Mouse (Mus musculus) left cerebral cortex, adult 2 months (tissue): ENCODE data around the gene Txndc8. TPM values are rescaled to one million over a fixed set of nuclear protein-coding genes. Genes with fewer than 3 reads are reported as not detected.

Source experiments
- DNase-seq, 2 experiments: peaks; one replicate each; pipeline ENCODE4 v3.0.0; 2021 to 2022; ENCODE audit warnings: low spot score in 2 of 2, mixed read lengths in 1 of 2; ENCODE audit errors: extremely low spot score in 1 of 2
- H3K27ac ChIP-seq: fragments of 200-600 bp; 2 replicates; pipeline ENCODE4 v1.8.1; 2022
- H3K4me3 ChIP-seq: fragments of 200-600 bp; 2 replicates; pipeline ENCODE4 v1.8.1; 2022
- CTCF ChIP-seq: fragments of 200-600 bp; IDR thresholded peaks from 2 replicates; pipeline ENCODE4 v1.8.1; 2022; ENCODE audit warnings: antibody characterized with exemption, mild to moderate bottlenecking, moderate library complexity
- intact Hi-C: fragments of 180-260 bp; cut with DNase I; formaldehyde crosslinking; loops from one replicate; pipeline ENCODE4 v1.15.1; 2025
- long read RNA-seq, 2 experiments: library from polyadenylated mRNA; stranded (forward); transcript quantifications; one replicate each; pipeline ENCODE4 v2.0.0; 2021; ENCODE audit warnings: borderline mapping rate in 2 of 2
- total RNA-seq, 2 experiments: library from RNA; stranded (reverse); gene quantifications; 2 replicates each; pipeline ENCODE4 v1.2.3; 2021

The Txndc8 gene
- not detected for total RNA-seq
- long read RNA-seq, experiment 1, result 0 reads
- long read RNA-seq, experiment 2, result 0 reads

GRCm38 (mm10) chr4:58009024-58009423 is at the start of gene Txndc8:
Txndc8 (minus strand) TSS chr4:58009124.
- intact Hi-C loops, result no loop called here
- TF ChIP-seq CTCF, result no peak
- Histone ChIP-seq H3K27ac (no peak within 1 kb of the TSS), H3K4me3 (no peak within 1 kb of the TSS)
- DNase-seq, result no peak

GRCm38 (mm10) chr4:58055653-58056052 is 46.7 kb upstream of the Txndc8 start:
- H3K4me3 ChIP-seq, result no peak overlapping the region
- TF ChIP-seq CTCF, result no peak
- no peak for DNase-seq
- H3K27ac ChIP-seq, result no peak overlapping the region
- intact Hi-C loops, result no loop called here

GRCm38 (mm10) chr4:58054441-58054840 is 45.5 kb upstream of the Txndc8 start:
- Histone ChIP-seq H3K4me3 (no peak overlapping the region), H3K27ac (no peak overlapping the region)
- DNase-seq, result no peak
- no peak for TF ChIP-seq CTCF
- intact Hi-C loops, result no loop called here

- intact Hi-C loops, result no loop called here
- H3K27ac ChIP-seq, result no peak overlapping the region
- TF ChIP-seq CTCF, result no peak
- no peak overlapping the region for H3K4me3 ChIP-seq
- DNase-seq, result no peak
These were observed 41.8 kb upstream of the Txndc8 start for GRCm38 (mm10) chr4:58050746-58051145.

- H3K27ac ChIP-seq, result no peak overlapping the region
- no peak for TF ChIP-seq CTCF
- no peak overlapping the region for H3K4me3 ChIP-seq
- intact Hi-C loops, result no loop called here
- no peak for DNase-seq
These were observed 41.4 kb upstream of the Txndc8 start for GRCm38 (mm10) chr4:58050276-58050675.

- H3K4me3 ChIP-seq, result no peak overlapping the region
- H3K27ac ChIP-seq, result no peak overlapping the region
- TF ChIP-seq CTCF, result no peak
- intact Hi-C loops, result no loop called here
- no peak for DNase-seq
These were observed 35.9 kb upstream of the Txndc8 start for GRCm38 (mm10) chr4:58044833-58045232.

- H3K4me3 ChIP-seq, result no peak overlapping the region
- no peak for TF ChIP-seq CTCF
- intact Hi-C loops, result no loop called here
- H3K27ac ChIP-seq, result no peak overlapping the region
- DNase-seq, result no peak
These were observed 35.4 kb upstream of the Txndc8 start for GRCm38 (mm10) chr4:58044356-58044755.

- DNase-seq, result no peak
- no peak overlapping the region for H3K4me3 ChIP-seq
- intact Hi-C loops, result no loop called here
- TF ChIP-seq CTCF, result no peak
- no peak overlapping the region for H3K27ac ChIP-seq
These were observed 31.2 kb upstream of the Txndc8 start for GRCm38 (mm10) chr4:58040093-58040492.

- TF ChIP-seq CTCF, result no peak
- no peak overlapping the region for H3K27ac ChIP-seq
- DNase-seq, result no peak
- intact Hi-C loops, result no loop called here
- no peak overlapping the region for H3K4me3 ChIP-seq
These were observed 28.3 kb upstream of the Txndc8 start for GRCm38 (mm10) chr4:58037096-58037705.

GRCm38 (mm10) chr4:58034663-58035062 is 25.7 kb upstream of the Txndc8 start:
- intact Hi-C loops, result no loop called here
- Histone ChIP-seq H3K27ac (no peak overlapping the region), H3K4me3 (no peak overlapping the region)
- TF ChIP-seq CTCF, result no peak
- DNase-seq, result no peak

GRCm38 (mm10) chr4:58032714-58033113 is 23.8 kb upstream of the Txndc8 start:
- TF ChIP-seq CTCF, result no peak
- intact Hi-C loops, result no loop called here
- no peak for DNase-seq
- H3K27ac ChIP-seq, result no peak overlapping the region
- no peak overlapping the region for H3K4me3 ChIP-seq

GRCm38 (mm10) chr4:58003501-58003900 is 5.4 kb downstream of the Txndc8 start:
- intact Hi-C loops, result no loop called here
- TF ChIP-seq CTCF, result no peak
- Histone ChIP-seq H3K27ac (no peak overlapping the region), H3K4me3 (no peak overlapping the region)
- no peak for DNase-seq

GRCm38 (mm10) chr4:57991425-57991824 is 17.5 kb downstream of the Txndc8 start:
- H3K27ac ChIP-seq, result no peak overlapping the region
- H3K4me3 ChIP-seq, result no peak overlapping the region
- no peak for TF ChIP-seq CTCF
- DNase-seq, result no peak
- intact Hi-C loops, result no loop called here
